Mouse (Mus musculus): ENCODE data around the gene Mrpl32.

- TF ChIP-seq EP300 (IDR thresholded peaks at IDR 0.05) (no peak), CTCF (IDR thresholded peaks at IDR 0.05) (no peak)
These were observed at the start of gene Mrpl32, which contains the start of gene Psma2 for GRCm38 (mm10) chr13:14612926-14613529.

Data from lung, postnatal 0 days (tissue).